Mouse (Mus musculus): ENCODE measurements at regions not wholly inside any gene's neighbourhood (a gene's known extent, or its start where the extent isn't known, plus 50 kb on each side); places are given as distances from the start of the nearest gene placed in this dataset.

DNA sequence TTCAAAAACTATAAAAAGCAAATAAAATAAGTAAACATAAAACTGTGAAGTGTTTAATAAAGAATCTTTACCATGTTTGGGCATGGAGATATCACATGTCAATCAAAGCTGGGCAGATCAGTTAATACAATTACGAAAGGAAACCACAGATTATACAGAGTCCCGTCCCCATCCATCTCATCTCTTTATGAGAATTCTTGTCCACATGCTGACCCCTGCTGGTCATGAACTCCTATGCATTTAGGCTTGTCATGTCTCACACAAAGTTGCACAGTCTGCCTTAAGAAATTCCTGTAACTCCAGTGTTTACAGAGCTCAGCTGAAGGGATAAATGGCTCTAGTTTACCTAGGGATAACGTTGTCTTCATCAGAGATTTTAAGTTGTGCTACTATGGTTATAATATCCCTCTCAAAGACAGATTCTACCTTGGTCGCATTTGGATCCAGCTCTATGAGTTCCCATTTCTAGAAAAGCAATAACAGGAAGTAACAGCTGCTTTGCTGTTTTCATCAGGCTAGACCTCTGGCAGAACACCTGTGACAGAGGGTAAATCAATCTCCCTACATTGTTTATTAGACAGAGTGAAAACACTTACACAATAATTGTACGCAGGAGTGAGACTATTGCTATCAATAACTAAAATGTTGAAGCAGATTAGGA, 1065.9 kb upstream of the Zfp386 start:
- Histone ChIP-seq H3K4me2 (no peak overlapping the region), H3K9ac (ENCODE audit: low read depth, low read length) (no peak overlapping the region), H3K27me3 (replicated peaks; ENCODE audit: control insufficient read depth, insufficient read depth, low read length) (no peaks in the 10 kb centered on the region), H3K36me3 (ENCODE audit: control insufficient read depth, insufficient read depth, low read length) (no peaks in the 10 kb centered on the region), H3K9me3 (ENCODE audit: control insufficient read depth, low read length) (no peaks in the 10 kb centered on the region), H3K4me3 (ENCODE audit: low read depth, low read length) (no peak overlapping the region), H3K27ac (ENCODE audit: low read depth, low read length) (no peak overlapping the region), H3K4me1 (replicated peaks; ENCODE audit: control insufficient read depth, insufficient read depth, low read length) (no peaks in the 10 kb centered on the region)
- 69% methylated on average over 5 of the region's 5 CpGs for WGBS
- no peak for ATAC-seq (replicated peaks; ENCODE audit: low FRiP score)
- no peak for DNase-seq (ENCODE audit: low spot score)

GRCm38 (mm10) chr12:114990916-114991315, 1056.6 kb upstream of the Zfp386 start:
- H3K36me3 ChIP-seq (ENCODE audit: control insufficient read depth, insufficient read depth, low read length): no peaks in the 10 kb centered on the region
- 81% methylated on average over 1 of the region's 1 CpGs for WGBS
- 0 out of 2 replicates have a peak, but pooled peaks cover 2% of the 10 kb centered on the region for H3K9me3 ChIP-seq (ENCODE audit: control insufficient read depth, low read length)
- DNase-seq (ENCODE audit: low spot score) (no peak), ATAC-seq (replicated peaks; ENCODE audit: low FRiP score) (no peak)
- no peak overlapping the region for H3K4me2 ChIP-seq
- H3K4me3 ChIP-seq (ENCODE audit: low read depth, low read length): no peak overlapping the region
- no peaks in the 10 kb centered on the region for H3K4me1 ChIP-seq (replicated peaks; ENCODE audit: control insufficient read depth, insufficient read depth, low read length)
- no peak overlapping the region for H3K27ac ChIP-seq (ENCODE audit: low read depth, low read length)
- no peaks in the 10 kb centered on the region for H3K27me3 ChIP-seq (replicated peaks; ENCODE audit: control insufficient read depth, insufficient read depth, low read length)
- H3K9ac ChIP-seq (ENCODE audit: low read depth, low read length): no peak overlapping the region

DNA sequence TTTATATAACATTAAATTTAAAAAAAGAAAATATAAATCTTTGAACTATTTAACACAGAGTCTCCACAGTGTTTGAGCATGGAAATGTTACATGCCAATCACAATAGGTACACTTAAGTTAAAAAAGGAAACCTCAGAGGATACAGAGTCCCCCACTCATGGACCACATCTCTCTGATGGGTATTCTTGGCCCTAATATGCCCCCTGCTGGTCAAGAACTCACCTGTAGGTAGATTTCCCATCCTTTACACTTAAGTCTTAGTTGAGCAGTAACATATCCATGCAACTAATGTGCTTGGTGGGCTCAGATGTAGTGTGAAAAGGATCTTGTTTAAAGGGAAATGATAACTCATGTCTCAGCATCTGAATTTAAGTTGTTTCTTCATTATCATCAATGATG, 1050.7 kb upstream of the Zfp386 start:
- no peak overlapping the region for H3K4me3 ChIP-seq (ENCODE audit: low read depth, low read length)
- H3K27me3 ChIP-seq (replicated peaks; ENCODE audit: control insufficient read depth, insufficient read depth, low read length): no peaks in the 10 kb centered on the region
- no peaks in the 10 kb centered on the region for H3K36me3 ChIP-seq (ENCODE audit: control insufficient read depth, insufficient read depth, low read length)
- H3K4me2 ChIP-seq: no peak overlapping the region
- no peak overlapping the region for H3K27ac ChIP-seq (ENCODE audit: low read depth, low read length)
- H3K9ac ChIP-seq (ENCODE audit: low read depth, low read length): no peak overlapping the region
- DNase-seq (ENCODE audit: low spot score) (no peak), ATAC-seq (replicated peaks; ENCODE audit: low FRiP score) (no peak)
- H3K9me3 ChIP-seq (ENCODE audit: control insufficient read depth, low read length): 0 out of 2 replicates have a peak, but pooled peaks cover 4% of the 10 kb centered on the region
- H3K4me1 ChIP-seq (replicated peaks; ENCODE audit: control insufficient read depth, insufficient read depth, low read length): no peaks in the 10 kb centered on the region

- ATAC-seq (replicated peaks; ENCODE audit: low FRiP score) (no peak), DNase-seq (ENCODE audit: low spot score) (no peak)
- Histone ChIP-seq H3K27ac (ENCODE audit: low read depth, low read length) (no peak overlapping the region), H3K36me3 (ENCODE audit: control insufficient read depth, insufficient read depth, low read length) (no peaks in the 10 kb centered on the region), H3K9ac (ENCODE audit: low read depth, low read length) (no peak overlapping the region), H3K9me3 (ENCODE audit: control insufficient read depth, low read length) (no peaks in the 10 kb centered on the region; the same call in 1 of the 2 replicates), H3K4me2 (no peak overlapping the region), H3K4me3 (ENCODE audit: low read depth, low read length) (no peak overlapping the region), H3K4me1 (replicated peaks; ENCODE audit: control insufficient read depth, insufficient read depth, low read length) (no peaks in the 10 kb centered on the region), H3K27me3 (replicated peaks; ENCODE audit: control insufficient read depth, insufficient read depth, low read length) (no peaks in the 10 kb centered on the region)
- WGBS: 88% methylated on average over 1 of the region's 1 CpGs
These were observed 1044.4 kb upstream of the Zfp386 start for GRCm38 (mm10) chr12:115003118-115003517.

DNA sequence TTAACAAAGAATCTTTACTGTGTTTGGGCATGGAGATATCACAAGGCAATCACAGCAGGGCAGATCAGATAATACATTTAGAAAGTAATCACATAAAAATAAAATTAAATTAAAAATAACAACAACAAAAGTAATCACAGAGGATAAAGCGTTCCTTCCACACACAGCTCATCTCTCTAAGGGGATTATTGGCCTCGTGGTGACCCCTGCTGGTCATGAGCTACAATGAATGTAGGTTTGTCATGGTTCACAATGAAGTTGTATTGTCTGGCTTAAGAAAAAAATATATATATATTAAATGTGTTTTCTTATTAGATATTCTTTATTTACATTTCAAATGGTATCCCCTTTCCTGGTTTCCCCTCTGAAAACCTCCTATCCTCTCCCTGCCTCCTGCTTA, 1039.1 kb upstream of the Zfp386 start:
- H3K4me1 ChIP-seq (replicated peaks; ENCODE audit: control insufficient read depth, insufficient read depth, low read length): no peaks in the 10 kb centered on the region
- H3K9ac ChIP-seq (ENCODE audit: low read depth, low read length): no peak overlapping the region
- peaks cover 6% of the 10 kb centered on the region; the same call in 1 of the 2 replicates for H3K9me3 ChIP-seq (ENCODE audit: control insufficient read depth, low read length)
- no peaks in the 10 kb centered on the region for H3K36me3 ChIP-seq (ENCODE audit: control insufficient read depth, insufficient read depth, low read length)
- no peak overlapping the region for H3K4me2 ChIP-seq
- no peaks in the 10 kb centered on the region for H3K27me3 ChIP-seq (replicated peaks; ENCODE audit: control insufficient read depth, insufficient read depth, low read length)
- ATAC-seq (replicated peaks; ENCODE audit: low FRiP score) (no peak), DNase-seq (ENCODE audit: low spot score) (no peak)
- 51% methylated on average over 2 of the region's 2 CpGs for WGBS
- no peak overlapping the region for H3K4me3 ChIP-seq (ENCODE audit: low read depth, low read length)
- H3K27ac ChIP-seq (ENCODE audit: low read depth, low read length): no peak overlapping the region

DNA sequence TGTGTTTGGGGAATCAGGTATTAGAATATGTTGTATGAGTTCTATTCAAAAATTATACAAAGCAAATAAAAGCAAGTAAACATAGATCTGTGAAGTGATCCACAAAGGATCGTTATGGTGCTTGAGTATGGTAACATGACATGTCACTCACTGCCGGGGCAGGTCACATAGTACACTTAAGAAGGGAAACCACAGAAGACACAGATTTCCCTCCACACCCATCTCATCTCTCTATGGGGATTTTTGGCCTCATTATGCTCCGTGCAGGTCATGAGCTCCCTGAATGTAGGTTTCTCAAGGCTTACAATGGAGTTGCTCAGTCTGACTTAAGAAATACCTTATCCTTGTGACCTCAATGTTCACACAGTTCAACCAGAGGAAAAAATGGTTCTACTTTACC, 1034.8 kb upstream of the Zfp386 start:
- Histone ChIP-seq H3K4me3 (ENCODE audit: low read depth, low read length) (no peak overlapping the region), H3K27ac (ENCODE audit: low read depth, low read length) (no peak overlapping the region), H3K9ac (ENCODE audit: low read depth, low read length) (no peak overlapping the region), H3K4me2 (no peak overlapping the region), H3K36me3 (ENCODE audit: control insufficient read depth, insufficient read depth, low read length) (no peaks in the 10 kb centered on the region), H3K4me1 (replicated peaks; ENCODE audit: control insufficient read depth, insufficient read depth, low read length) (no peaks in the 10 kb centered on the region), H3K9me3 (ENCODE audit: control insufficient read depth, low read length) (peaks cover 6% of the 10 kb centered on the region; the same call in 1 of the 2 replicates), H3K27me3 (replicated peaks; ENCODE audit: control insufficient read depth, insufficient read depth, low read length) (no peaks in the 10 kb centered on the region)
- ATAC-seq (replicated peaks; ENCODE audit: low FRiP score) (no peak), DNase-seq (ENCODE audit: low spot score) (no peak)
- WGBS: 78% methylated on average over 3 of the region's 3 CpGs

- Histone ChIP-seq H3K27ac (ENCODE audit: low read depth, low read length) (no peak overlapping the region), H3K27me3 (replicated peaks; ENCODE audit: control insufficient read depth, insufficient read depth, low read length) (no peaks in the 10 kb centered on the region), H3K4me1 (replicated peaks; ENCODE audit: control insufficient read depth, insufficient read depth, low read length) (no peaks in the 10 kb centered on the region), H3K4me3 (ENCODE audit: low read depth, low read length) (no peak overlapping the region), H3K36me3 (ENCODE audit: control insufficient read depth, insufficient read depth, low read length) (no peaks in the 10 kb centered on the region), H3K9me3 (ENCODE audit: control insufficient read depth, low read length) (no peaks in the 10 kb centered on the region), H3K9ac (ENCODE audit: low read depth, low read length) (no peak overlapping the region), H3K4me2 (no peak overlapping the region)
- ATAC-seq (replicated peaks; ENCODE audit: low FRiP score): no peak
- 75% methylated on average over 1 of the region's 1 CpGs for WGBS
- DNase-seq (ENCODE audit: low spot score): no peak
These were observed 1023.8 kb upstream of the Zfp386 start for GRCm38 (mm10) chr12:115023742-115024141.

- Histone ChIP-seq H3K4me3 (ENCODE audit: low read depth, low read length) (no peak overlapping the region), H3K27ac (ENCODE audit: low read depth, low read length) (no peak overlapping the region), H3K36me3 (ENCODE audit: control insufficient read depth, insufficient read depth, low read length) (no peaks in the 10 kb centered on the region), H3K4me1 (replicated peaks; ENCODE audit: control insufficient read depth, insufficient read depth, low read length) (no peaks in the 10 kb centered on the region), H3K4me2 (no peak overlapping the region), H3K27me3 (replicated peaks; ENCODE audit: control insufficient read depth, insufficient read depth, low read length) (no peaks in the 10 kb centered on the region), H3K9ac (ENCODE audit: low read depth, low read length) (no peak overlapping the region), H3K9me3 (ENCODE audit: control insufficient read depth, low read length) (no peaks in the 10 kb centered on the region; the same call in 1 of the 2 replicates)
- DNase-seq (ENCODE audit: low spot score) (no peak), ATAC-seq (replicated peaks; ENCODE audit: low FRiP score) (no peak)
- 65% methylated on average over 3 of the region's 3 CpGs for WGBS
These were observed 1012.9 kb upstream of the Zfp386 start for GRCm38 (mm10) chr12:115034438-115035129.

DNA sequence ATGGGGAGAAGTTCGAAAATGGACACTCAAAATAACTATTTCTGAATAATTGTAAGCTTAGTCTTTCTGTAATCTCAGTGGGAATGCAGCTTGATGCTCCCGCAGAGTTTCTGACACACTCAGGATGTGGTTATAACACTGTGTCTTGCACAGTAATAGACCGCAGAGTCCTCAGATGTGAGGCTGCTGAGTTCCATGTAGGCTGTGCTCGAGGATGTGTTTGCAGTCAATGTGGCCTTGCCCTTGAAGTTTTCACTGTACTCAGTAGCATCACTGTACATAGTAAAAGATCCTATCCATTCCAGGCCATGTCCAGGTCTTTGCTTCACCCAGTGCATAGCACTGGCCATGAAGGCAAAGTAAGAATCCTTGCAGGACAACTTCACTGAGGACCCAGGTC, 992.4 kb upstream of the Zfp386 start:
- H3K36me3 ChIP-seq (ENCODE audit: control insufficient read depth, insufficient read depth, low read length): no peaks in the 10 kb centered on the region
- H3K9me3 ChIP-seq (ENCODE audit: control insufficient read depth, low read length): no peaks in the 10 kb centered on the region
- H3K27me3 ChIP-seq (replicated peaks; ENCODE audit: control insufficient read depth, insufficient read depth, low read length): no peaks in the 10 kb centered on the region
- no peak for ATAC-seq (replicated peaks; ENCODE audit: low FRiP score)
- no peak overlapping the region for H3K27ac ChIP-seq (ENCODE audit: low read depth, low read length)
- no peak overlapping the region for H3K4me2 ChIP-seq
- no peak for DNase-seq (ENCODE audit: low spot score)
- H3K4me3 ChIP-seq (ENCODE audit: low read depth, low read length): no peak overlapping the region
- no peak overlapping the region for H3K9ac ChIP-seq (ENCODE audit: low read depth, low read length)
- 76% methylated on average over 4 of the region's 4 CpGs for WGBS
- H3K4me1 ChIP-seq (replicated peaks; ENCODE audit: control insufficient read depth, insufficient read depth, low read length): no peaks in the 10 kb centered on the region
